Mouse (Mus musculus) ES-Bruce4 (cell line): ENCODE results near the gene Megf8.

Experiments
- CTCF ChIP-seq: IDR thresholded peaks from one replicate; pipeline ENCODE4 v1.8.1; 2011; ENCODE audit warnings: low read depth, low read length
- EP300 ChIP-seq: IDR thresholded peaks from 2 replicates; pipeline ENCODE4 v1.6.1; 2011; ENCODE audit warnings: low read depth, low read length; ENCODE audit not compliant: insufficient read depth
- POLR2A ChIP-seq: IDR thresholded peaks from one replicate; pipeline ENCODE4 v1.8.1; 2011; ENCODE audit warnings: low read length; ENCODE audit not compliant: insufficient read depth

GRCm38 (mm10) chr7:25372441-25372840 lies 55.5 kb downstream of the Megf8 start:
- no peak for TF ChIP-seq POLR2A
- no peak for TF ChIP-seq CTCF
- TF ChIP-seq EP300: no peak
